Mouse (Mus musculus) bone marrow, adult 2 months (tissue): ENCODE results near the gene Atp10b.

Experiments used
- CTCF ChIP-seq: fragments of 200-500 bp; IDR thresholded peaks from 2 replicates; pipeline ENCODE4 v1.5.1; 2011; ENCODE audit warnings: low read length, control low read depth; ENCODE audit not compliant: control insufficient read depth, insufficient read depth
- POLR2A ChIP-seq: fragments of 200-500 bp; IDR thresholded peaks from 2 replicates; pipeline ENCODE4 v1.6.1; 2011; ENCODE audit warnings: low read depth, mild to moderate bottlenecking, control low read depth, low read length, borderline replicate concordance; ENCODE audit not compliant: control insufficient read depth

GRCm38 (mm10) chr11:43170601-43171000 is 20.9 kb downstream of the Atp10b start:
- TF ChIP-seq CTCF: no peak
- no peak for TF ChIP-seq POLR2A
